Mouse (Mus musculus) layer of hippocampus, postnatal 25 days (tissue): Measurements from ENCODE around the gene Paqr8. TPM values are rescaled to one million over a fixed set of nuclear protein-coding genes. Genes with fewer than 3 reads are reported as not detected.
A peak's percentile ranks its signal among the peaks of the same experiment; 100 is the strongest.
"Not testable (repeated sequence)": the region's sequence is repeated elsewhere in the genome, so short reads cannot be mapped to it uniquely, and the experiment has no call there.

Experiments
- DNase-seq, 2 experiments: peaks; one replicate each; pipeline ENCODE4 v3.0.0; 2022; ENCODE audit warnings: mixed read lengths in 2 of 2, low spot score in 1 of 2; ENCODE audit errors: extremely low spot score in 1 of 2
- total RNA-seq, 2 experiments: library from RNA; stranded (reverse); gene quantifications; 2 replicates each; pipeline ENCODE4 v1.2.3; 2021

Gene Paqr8
- total RNA-seq, 2 experiments from 2014 or later, result 110 to 153 TPM

- no peak for DNase-seq
Measured at GRCm38 (mm10) chr1:20908541-20908940, 18.1 kb downstream of the Paqr8 start.

GRCm38 (mm10) chr1:20912115-20912514 lies 21.7 kb downstream of the Paqr8 start:
- no peak for DNase-seq

- DNase-seq, result no peak
Measured at GRCm38 (mm10) chr1:20912527-20913171, 22.2 kb downstream of the Paqr8 start.

GRCm38 (mm10) chr1:20914769-20915168 lies 24.4 kb downstream of the Paqr8 start:
- DNase-seq, result no peak

- no peak for DNase-seq
Measured at GRCm38 (mm10) chr1:20915608-20916007, 25.2 kb downstream of the Paqr8 start.

- DNase-seq, result no peak
Measured at GRCm38 (mm10) chr1:20917496-20918050, 27.2 kb downstream of the Paqr8 start.

- DNase-seq, result no peak
Measured at GRCm38 (mm10) chr1:20919728-20920127, 29.3 kb downstream of the Paqr8 start.

- DNase-seq, result no peak
Measured at GRCm38 (mm10) chr1:20921081-20921528, 30.7 kb downstream of the Paqr8 start.

GRCm38 (mm10) chr1:20922612-20923399 lies 32.4 kb downstream of the Paqr8 start:
- DNase-seq, result no peak

GRCm38 (mm10) chr1:20925324-20925723 lies 34.9 kb downstream of the Paqr8 start:
- not testable (repeated sequence) for DNase-seq

GRCm38 (mm10) chr1:20925926-20926325 lies 35.5 kb downstream of the Paqr8 start:
- DNase-seq, result no peak

GRCm38 (mm10) chr1:20926376-20926775 lies 36.0 kb downstream of the Paqr8 start:
- no peak for DNase-seq

GRCm38 (mm10) chr1:20928487-20928886 lies 38.1 kb downstream of the Paqr8 start:
- DNase-seq, result no peak

- DNase-seq, result peak; percentile 34 to 71
Measured at GRCm38 (mm10) chr1:20933457-20933856, 43.1 kb downstream of the Paqr8 start.

GRCm38 (mm10) chr1:20935106-20935505 lies 44.7 kb downstream of the Paqr8 start:
- no peak for DNase-seq

GRCm38 (mm10) chr1:20939046-20939445 lies 48.6 kb downstream of the Paqr8 start:
- DNase-seq, result peak in 1 of 2 experiments; percentile 63

GRCm38 (mm10) chr1:20940151-20940550 lies 49.7 kb downstream of the Paqr8 start:
- DNase-seq, result no peak

GRCm38 (mm10) chr1:20941322-20941721 lies 50.9 kb downstream of the Paqr8 start:
- DNase-seq, result no peak

GRCm38 (mm10) chr1:20941857-20942256 lies 51.5 kb downstream of the Paqr8 start:
- DNase-seq, result no peak

- no peak for DNase-seq
Measured at GRCm38 (mm10) chr1:20943016-20943415, 52.6 kb downstream of the Paqr8 start.

- DNase-seq, result peak; percentile 85 to 87
Measured at GRCm38 (mm10) chr1:20951300-20951763, 60.9 kb downstream of the Paqr8 start, which contains the start of gene Efhc1. Efhc1 (plus strand) TSS chr1:20951626.
